Mouse (Mus musculus) Muller cell, postnatal 12 days (primary cell): ENCODE results near the gene C87436.

Experiments used
- DNase-seq: peaks from one replicate; pipeline ENCODE4 v3.0.0-alpha.2; 2015; ENCODE audit errors: inconsistent ontology term

Gene C87436

DNA sequence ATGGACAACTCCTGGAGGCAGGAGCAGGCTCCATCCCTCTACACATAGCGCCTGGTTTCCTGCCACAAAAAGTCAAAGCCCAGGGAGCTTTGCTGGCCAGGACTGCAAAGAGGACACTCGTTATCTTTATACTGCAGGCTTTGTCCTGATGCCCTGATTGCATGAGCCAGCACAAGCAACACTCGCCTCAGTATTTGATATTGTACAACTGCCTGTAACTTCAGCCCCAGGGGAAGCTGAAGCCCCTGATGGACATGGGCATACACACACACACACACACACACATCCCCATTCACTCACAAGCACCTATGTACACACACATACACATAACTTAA, 71.7 kb downstream of the C87436 start:
- no peak for DNase-seq

DNA sequence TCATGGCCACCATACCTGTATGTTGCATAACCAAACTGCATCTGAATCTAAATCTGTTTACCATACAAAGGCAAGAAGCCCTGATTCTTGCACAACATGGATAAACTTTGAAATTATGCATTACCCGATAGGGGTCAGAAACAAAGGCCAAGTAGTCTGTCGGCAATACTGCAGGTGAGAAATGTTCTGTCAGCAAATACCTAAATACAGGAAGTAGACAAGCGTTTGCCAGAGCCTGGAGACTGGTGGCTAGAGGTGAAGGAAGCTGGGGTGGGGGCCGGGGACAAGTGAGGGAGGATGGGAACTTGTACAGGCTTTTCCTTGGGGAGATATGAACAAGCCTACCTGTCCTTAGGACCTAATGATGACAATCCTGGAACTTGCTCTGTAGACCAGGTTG, 72.8 kb downstream of the C87436 start:
- DNase-seq, result no peak

DNA sequence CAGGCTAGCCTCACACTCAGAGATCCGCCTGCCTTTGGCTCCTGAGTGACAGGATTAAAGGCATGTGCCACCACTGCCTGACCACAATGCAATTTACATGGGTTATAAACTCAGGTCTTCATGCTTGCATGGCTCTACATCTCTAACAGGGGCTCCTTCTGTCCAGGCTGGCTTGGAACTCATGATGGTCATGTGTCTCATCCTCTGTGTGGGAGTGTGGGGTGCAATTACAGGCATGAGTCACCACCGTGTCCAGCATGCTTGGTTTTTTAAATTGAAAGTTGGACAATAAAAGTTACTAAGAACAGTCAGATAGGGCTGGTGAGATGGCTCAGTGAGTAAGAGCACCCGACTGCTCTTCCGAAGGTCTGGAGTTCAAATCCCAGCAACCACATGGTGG, 75.1 kb downstream of the C87436 start:
- no peak for DNase-seq

DNA sequence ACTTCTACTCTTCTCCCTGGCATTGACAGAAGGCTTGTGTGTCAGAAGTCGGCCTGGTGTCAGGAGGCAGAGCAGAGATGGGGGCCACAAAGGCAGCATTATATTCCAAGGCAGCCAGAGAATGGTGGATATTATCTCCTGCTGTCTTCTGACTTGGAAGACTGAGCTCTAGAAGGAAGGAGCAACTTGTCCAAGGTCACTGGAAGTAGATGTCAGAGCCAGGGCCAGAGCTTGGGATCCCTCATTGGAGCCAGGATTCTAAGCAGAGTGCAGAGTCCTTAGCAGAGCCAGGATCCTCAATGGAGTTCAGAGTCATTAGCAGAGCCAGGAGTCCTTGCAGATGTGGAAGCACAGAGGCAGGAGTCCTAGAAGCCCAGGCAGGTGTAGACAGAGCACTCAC, 77.8 kb downstream of the C87436 start:
- no peak for DNase-seq

DNA sequence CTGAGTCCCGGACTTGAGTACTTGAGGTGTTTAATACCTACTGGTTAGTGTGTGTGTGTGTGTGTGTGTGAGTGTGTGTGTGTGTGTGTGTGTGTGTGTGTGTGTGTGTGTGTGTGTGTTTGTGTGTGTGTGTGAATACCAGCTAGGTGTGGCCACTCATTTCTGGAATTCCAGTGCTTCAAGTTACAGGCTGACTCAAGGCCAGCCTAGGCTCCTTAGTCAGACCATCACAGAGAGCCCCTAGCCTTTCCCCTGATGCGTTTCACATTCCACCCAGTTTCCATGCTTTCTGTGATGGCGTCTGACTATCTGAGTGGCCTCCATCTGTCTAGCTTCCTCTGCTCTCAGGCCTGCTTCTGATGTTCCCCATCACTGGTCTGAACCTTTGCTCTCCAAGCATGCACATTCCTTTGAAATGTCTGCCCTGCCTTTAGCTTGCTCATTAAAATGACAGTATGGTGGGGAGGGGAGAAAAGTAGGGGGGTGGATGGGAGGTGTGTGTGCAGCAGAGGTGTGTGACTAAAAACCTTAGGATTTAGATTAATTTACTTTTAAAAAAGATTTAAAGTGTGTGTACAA, 81.7 kb downstream of the C87436 start:
- no peak for DNase-seq

DNA sequence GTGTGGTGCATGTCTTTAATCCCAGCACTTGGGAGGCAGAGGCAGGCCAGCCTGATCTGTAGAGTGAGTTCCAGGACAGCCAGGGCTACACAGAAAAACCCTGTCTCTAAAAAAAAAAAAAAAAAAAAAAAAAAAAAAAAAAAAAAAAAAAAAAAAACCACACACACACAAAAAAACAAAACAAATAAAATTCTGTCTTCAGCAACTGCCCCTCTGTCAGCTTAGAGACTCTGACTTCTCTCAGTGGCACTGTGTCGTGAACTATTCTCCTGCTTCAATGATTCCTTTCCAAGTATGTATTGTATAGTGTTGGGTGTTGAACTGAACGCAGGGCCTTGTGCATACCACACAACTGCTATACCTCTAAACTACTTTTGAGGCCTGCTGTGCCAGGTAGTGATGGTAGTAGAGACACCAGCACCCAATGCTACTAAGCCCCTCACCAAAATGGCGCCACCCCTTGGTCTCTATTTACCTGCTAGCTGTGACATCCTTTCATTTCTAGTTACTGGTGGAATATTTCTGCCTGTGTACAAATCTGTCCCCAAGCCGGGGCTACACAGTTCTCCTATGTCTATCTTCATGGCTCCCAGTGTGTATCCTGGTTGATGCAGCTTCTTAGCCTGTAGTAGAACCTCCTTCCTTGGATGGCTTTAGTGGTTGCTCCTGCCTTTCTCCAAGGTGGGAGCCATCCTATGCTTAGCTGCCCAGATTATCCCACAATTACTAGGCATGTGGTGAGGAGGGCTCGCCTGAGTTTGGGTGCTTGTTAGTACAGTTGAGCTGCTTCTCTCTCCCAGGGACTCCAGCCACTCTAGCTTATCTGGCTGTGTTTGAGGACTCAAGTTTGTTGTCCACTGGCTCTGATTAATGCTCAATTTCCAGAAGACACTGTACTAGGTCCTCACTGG, 84.1 kb downstream of the C87436 start:
- DNase-seq, result no peak
